Mouse (Mus musculus): ENCODE measurements around the gene Slc35e4.
"Not testable (repeated sequence)": the region's sequence is repeated elsewhere in the genome, so short reads cannot be mapped to it uniquely, and the experiment has no call there.

Gene Slc35e4

DNA sequence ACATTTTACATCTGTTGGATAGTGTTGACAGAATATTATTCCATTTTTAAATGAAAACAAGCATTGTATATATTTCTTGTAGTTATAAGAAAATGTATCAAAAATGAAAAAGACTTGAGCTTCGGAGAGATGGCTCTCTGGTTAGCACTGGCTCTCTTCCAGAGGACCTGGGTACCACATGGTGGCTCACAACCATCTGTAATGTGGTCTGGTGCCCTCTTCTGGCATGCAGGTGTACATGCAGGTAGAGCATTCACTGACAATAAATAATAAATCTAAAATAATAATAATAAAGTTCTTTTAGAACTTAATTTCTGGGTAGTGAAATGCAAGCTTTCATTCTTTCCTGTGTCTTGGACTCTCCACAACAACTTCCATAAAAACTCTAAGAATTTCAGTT is 4.3 kb upstream of the Slc35e4 start:
- no peak for DNase-seq (ENCODE audit: low spot score in 2 of 2)

DNA sequence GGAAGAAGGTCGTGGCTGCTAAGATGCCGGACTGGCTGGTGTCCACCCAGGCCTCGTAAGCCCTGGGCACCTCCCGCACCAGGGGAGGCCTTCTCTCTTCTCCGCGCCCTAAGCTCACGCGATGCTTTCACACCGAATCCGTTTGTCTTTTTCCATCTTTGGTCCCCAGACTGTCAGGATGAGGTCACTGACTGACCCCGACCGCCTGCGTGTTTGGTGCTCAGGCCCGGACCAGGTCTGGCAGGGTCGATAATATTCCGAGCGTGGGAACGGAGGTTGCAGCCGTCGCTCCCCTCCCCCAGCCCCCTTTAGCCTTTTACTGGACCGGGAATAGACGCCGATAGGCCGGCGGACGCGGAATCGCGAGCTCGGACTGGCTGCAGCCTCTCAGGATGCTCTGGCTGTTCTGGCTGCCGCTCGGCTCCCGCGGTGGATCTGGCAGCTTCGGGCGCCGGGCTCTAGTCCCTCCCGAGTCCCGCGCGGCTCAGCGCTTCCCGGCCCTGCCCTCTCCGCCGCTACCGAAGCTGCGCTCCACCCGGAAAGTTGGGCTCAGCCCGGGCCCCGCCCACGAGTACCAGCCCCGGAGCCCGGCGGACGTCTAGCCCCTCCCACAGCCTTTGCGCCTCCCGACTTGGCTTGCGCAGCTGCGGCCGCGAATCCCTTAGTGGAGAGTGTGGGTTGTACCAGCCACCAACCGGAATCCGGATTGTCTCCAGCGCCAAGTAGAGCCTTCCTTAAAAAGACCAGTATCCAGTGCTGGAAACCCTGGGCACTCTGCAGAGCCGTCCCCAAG is 952 bp downstream of the Slc35e4 start:
- DNase-seq (ENCODE audit: low spot score in 2 of 2): peak; percentile 96 to 97

GRCm38 (mm10) chr11:3912875-3913271 is 1.6 kb downstream of the Slc35e4 start:
- peak; percentile 64 to 69 for DNase-seq (ENCODE audit: low spot score in 2 of 2)

GRCm38 (mm10) chr11:3912100-3912874 is 2.2 kb downstream of the Slc35e4 start:
- DNase-seq (ENCODE audit: low spot score in 2 of 2): peak; percentile 70 to 72

- not testable (repeated sequence) for DNase-seq (ENCODE audit: low spot score in 2 of 2)
Observed at GRCm38 (mm10) chr11:3911440-3911839, 3.0 kb downstream of the Slc35e4 start.

GRCm38 (mm10) chr11:3910513-3911310 is 3.8 kb downstream of the Slc35e4 start:
- DNase-seq (ENCODE audit: low spot score in 2 of 2): peak in 1 of 2 experiments; percentile 35

- no peak for DNase-seq (ENCODE audit: low spot score in 2 of 2)
Observed at GRCm38 (mm10) chr11:3909236-3909635, 5.2 kb downstream of the Slc35e4 start.

DNA sequence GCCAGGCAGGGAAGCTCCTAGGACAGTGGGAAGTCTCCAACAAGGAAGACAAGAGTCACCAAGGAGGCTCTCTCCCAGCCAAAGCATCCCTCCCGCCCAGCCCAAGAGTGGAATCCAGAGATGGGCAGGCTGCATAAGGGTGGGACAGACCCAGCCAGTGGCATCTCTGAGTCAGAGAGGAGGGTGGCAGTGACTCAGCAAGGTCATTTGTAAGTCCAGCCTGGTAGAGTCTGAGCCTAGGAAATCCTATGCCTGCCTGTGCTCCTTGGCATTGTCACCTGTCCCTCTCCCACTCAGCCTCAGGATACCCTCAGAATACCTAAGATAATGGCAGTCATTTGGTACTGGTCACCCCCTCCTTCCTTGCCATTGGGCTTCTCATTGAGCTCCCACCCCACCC is 9.0 kb downstream of the Slc35e4 start:
- no peak for DNase-seq (ENCODE audit: low spot score in 2 of 2)

GRCm38 (mm10) chr11:3904673-3905072 is 9.8 kb downstream of the Slc35e4 start:
- no peak for DNase-seq (ENCODE audit: low spot score in 2 of 2)

DNA sequence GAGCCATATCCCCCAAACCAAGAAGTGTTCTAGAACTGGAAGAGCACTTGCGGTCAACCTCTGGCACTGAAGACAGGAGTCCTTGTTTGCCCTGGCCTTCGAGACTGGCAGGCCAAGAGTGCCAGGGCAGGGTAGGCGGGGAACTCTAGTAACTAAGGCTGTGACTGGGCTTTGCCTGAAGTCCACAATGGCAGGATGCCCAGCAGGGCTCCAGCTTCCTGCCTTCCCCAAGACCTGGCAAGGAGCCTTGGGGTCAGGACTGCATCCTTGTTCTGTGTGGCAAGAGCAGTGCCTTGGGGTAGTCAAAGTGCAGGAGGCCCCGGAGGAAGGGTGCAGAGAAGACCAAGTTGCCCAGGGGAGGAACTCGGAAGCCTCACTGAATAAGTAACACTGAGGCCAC is 11.4 kb downstream of the Slc35e4 start:
- DNase-seq (ENCODE audit: low spot score in 2 of 2): peak; percentile 86 to 89

- no peak for DNase-seq (ENCODE audit: low spot score in 2 of 2)
Observed at GRCm38 (mm10) chr11:3902516-3902915, 11.9 kb downstream of the Slc35e4 start.

- DNase-seq (ENCODE audit: low spot score in 2 of 2): no peak
Observed at GRCm38 (mm10) chr11:3900296-3900695, 14.2 kb downstream of the Slc35e4 start.

GRCm38 (mm10) chr11:3895933-3896332 is 18.5 kb downstream of the Slc35e4 start:
- DNase-seq (ENCODE audit: low spot score in 2 of 2): no peak

DNA sequence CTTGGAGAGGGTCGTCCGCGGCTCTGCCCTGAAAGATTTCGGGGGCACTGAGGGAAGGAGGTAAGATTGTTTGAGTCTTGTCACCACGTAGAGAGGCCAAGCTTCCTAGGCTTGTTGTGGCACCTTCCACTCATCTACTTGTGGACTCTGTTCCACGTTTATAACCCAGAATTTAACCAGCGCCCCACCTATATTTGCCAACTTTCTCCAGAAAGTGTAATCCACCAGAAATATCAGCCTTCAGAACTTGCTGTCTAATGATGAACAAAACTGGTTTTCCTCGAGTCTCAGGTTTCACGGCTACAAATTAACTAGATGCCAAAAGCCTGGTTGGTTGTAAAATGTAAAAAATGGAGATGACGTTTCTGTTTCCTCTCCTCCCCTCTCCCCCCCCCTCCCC is 19.0 kb downstream of the Slc35e4 start:
- no peak for DNase-seq (ENCODE audit: low spot score in 2 of 2)

- peak; percentile 97 to 99 for DNase-seq (ENCODE audit: low spot score in 2 of 2)
Observed at GRCm38 (mm10) chr11:3894406-3895281, 19.8 kb downstream of the Slc35e4 start, which contains the start of the genes 4921536K21Rik and Dusp18. Gene 4921536K21Rik, minus strand, starts transcription at chr11:3895098. Gene Dusp18, plus strand, starts transcription at chr11:3895240.

GRCm38 (mm10) chr11:3893970-3894369 is 20.5 kb downstream of the Slc35e4 start:
- DNase-seq (ENCODE audit: low spot score in 2 of 2): no peak

DNA sequence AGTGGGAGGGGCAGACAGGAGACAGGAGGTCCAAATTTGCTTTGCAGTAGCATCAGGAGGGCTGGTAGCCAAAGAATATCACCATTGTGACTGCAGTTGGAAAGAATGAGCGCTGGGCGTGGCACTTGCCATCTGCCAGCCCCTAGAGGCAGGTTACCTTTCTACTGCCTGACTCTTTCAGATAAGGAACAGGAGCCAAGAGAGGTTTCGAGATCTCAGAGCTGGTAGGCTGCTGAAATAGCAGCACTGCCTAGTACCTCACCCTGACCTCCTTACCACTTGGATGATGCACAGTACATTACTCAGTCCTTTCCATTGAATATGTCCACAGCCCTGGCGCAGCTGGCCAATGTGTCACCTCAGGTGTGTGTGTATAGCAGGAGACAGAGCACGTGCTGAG is 27.1 kb downstream of the Slc35e4 start:
- DNase-seq (ENCODE audit: low spot score in 2 of 2): no peak

- DNase-seq (ENCODE audit: low spot score in 2 of 2): no peak
Observed at GRCm38 (mm10) chr11:3883711-3884110, 30.8 kb downstream of the Slc35e4 start.

DNA sequence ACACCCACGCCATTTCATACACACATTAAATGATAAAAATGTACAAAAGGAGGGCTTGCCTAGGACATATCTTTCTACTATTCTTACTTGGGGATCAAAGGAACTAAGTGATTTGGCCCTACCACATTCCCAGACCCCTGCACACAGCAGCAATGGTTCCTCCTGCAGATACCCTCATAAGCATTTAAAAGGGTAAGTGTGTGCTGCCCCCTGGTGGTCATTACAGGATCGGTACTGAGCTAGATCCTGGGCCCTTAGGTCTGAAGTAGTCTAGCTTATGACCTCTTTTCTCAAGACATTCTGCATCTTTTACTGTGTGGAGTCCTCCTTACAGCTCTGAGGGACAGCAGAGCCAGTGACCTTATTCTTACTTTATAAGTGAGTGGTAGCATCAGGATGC is 34.6 kb downstream of the Slc35e4 start:
- DNase-seq (ENCODE audit: low spot score in 2 of 2): peak in 1 of 2 experiments; percentile 70

GRCm38 (mm10) chr11:3878660-3879059 is 35.8 kb downstream of the Slc35e4 start:
- no peak for DNase-seq (ENCODE audit: low spot score in 2 of 2)

DNA sequence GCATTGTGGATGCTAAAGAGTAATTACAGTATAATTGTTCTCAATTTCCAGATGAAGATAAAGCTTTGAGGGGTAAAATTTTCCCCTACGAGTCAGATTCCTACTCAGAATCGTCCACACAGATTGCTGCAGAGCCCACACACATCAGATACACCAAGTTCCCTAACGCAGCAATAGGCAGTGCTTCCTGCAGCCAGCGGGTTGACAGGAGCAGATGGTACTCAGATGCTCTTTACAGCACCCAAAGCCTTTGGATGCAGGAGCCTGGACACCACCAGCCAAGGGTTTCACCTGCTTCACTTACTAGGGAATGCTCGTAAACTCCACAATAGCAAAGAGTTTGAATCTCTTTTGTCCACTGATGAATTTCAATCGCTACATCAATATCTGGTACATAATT is 38.0 kb downstream of the Slc35e4 start:
- no peak for DNase-seq (ENCODE audit: low spot score in 2 of 2)
